Mouse (Mus musculus) retina, postnatal 7 days (tissue): Measurements from ENCODE around the gene Ubxn10.

Experiments used
- DNase-seq: peaks from one replicate; pipeline ENCODE4 v3.0.0-alpha.2; 2012; ENCODE audit warnings: low read depth, low spot score

Gene Ubxn10

DNA sequence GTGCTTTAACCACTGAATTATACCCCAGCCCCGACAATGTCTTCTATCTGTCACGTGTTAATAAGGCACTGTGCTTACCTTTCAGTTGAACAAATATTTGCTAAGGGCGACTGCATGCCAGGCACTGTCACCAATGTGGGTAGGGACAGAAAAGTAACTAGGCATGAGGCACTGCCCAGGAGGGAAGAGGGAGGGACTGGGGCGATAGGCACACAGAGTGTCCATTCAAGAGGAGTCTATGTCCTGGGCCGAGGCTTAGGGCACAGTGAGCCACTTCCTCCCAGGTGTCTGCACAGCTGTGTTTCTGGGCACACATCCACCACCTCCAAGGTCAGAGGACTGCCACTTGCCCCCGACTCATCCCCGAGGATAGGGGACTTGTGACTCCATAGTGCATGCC lies at the start of gene Ubxn10:
TSS of gene Ubxn10 (minus strand) at position 137 of the 400 bp plus-strand sequence.
- DNase-seq, result no peak

DNA sequence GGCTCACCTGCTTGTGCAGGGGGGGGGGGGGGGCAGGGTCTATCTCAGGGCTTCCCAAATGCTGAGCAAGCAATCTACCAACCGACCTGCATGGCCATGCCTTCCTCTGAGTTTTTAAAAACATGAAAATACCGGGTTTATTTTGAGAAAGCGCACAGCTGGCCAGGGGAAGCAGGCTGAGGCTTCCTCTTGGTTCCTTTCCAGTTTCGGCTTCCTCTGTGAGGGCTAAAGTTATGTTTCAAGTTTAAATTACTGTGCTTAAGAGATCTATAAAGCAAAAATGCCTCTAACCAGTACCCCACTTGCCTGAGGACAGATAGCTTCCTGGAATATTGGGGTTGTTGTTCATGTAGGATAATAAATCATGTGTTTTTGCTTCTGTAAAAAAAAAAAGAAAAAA lies 49.2 kb upstream of the Ubxn10 start:
- no peak for DNase-seq

DNA sequence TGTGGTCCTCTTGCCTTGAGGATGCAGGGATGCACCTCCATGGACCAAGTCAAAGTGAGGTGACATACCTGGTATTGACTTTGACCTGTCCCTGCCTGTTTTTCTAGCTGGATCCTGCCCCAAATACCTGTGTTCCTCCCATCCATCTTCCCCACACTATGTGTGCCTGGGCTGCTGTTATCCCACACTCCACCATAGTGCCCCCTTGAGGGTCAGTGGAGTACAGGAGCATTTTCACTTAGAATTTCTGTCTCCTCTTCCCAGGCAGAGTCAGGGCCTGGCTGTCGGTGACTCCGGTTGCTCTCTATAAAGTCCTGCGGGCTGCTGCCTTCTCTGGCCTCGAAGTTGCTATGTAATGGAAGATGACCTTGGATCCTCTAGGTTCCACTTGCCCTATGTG lies 48.8 kb upstream of the Ubxn10 start:
- DNase-seq, result no peak

DNA sequence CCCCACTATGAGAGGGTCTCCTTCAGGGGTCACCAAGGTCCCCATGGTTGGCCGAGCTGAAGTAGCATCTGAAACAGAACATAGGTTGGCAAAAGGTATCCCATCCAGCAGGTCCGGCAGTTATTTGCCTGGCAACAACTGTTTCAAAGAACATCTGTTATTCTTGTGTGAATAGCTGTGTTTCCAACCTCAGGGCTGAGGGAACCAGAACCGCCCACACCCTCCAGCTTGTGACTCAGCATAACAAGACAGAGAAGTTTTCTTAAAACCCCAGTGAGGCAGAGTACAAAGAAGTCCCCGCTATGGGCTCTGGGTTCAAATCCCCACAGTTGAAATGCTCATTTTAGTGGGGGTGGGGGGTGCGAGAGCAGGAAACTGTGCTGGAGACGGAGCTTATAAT lies 45.1 kb upstream of the Ubxn10 start:
- DNase-seq, result no peak

DNA sequence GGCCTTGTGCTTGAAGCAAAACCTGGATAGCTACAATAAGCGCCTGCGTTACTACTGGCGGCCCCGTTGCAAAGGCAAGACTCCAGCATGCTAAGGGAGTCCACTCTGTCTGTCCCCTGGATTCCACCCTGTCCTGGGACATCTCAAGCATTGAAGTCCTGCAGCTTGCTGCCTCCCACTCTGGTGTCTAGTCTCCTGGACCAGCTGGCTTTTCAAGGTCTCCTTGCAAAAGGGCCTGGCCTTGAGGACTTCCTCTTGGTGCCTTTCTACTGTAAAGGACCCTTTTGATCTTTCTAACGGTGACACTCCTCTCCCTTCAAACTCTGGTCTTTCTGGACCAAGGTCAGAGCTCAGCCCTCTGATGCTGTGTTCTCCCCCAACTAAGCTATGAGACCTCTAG lies 43.3 kb upstream of the Ubxn10 start:
- DNase-seq, result no peak

DNA sequence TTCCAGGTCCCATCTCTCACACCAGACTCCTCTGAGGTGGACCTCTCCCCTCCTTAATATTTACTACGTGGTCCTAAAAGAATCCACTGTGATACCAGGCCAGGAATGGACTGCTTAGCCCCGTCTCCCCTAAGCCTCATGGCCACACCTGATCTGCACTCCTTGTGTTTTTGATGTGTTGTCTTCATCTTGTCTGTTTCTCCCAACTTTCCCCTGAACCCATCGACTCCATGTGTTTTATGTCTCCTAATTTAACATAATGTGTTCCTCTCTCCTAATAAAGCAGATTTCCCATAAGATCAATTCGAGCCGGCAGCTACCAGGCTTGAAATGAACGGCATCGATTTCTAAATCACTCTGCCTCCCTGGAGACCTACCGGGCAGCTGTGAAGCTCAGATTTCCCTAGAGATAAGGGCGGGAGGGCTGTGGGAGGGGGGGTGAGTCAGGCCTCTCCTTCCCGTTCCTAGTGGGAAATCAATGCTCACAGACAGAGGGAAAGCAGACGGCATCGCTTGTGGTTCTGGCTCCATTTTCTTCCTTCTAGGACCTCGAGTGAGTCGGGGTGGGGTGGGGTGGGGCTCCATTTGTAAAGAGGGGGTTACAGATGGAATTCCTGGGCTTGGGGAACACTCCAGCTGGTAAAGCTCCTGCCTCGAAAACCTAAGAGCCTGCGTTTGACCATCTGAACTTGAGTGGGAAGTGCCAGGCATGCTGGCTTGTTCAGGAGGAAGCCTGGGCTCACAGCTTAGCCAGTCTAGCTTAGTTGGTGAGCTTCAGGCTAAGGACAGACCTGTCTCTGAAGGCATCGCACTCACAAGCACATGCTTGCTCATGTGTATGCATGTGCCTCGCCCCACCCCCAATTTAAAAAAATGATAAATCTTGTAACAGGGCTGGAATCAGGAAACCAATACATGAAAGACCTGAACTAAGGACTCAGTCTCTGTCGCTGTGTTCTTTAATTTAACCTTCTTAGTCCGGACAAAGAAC lies 40.7 kb upstream of the Ubxn10 start:
- no peak for DNase-seq

DNA sequence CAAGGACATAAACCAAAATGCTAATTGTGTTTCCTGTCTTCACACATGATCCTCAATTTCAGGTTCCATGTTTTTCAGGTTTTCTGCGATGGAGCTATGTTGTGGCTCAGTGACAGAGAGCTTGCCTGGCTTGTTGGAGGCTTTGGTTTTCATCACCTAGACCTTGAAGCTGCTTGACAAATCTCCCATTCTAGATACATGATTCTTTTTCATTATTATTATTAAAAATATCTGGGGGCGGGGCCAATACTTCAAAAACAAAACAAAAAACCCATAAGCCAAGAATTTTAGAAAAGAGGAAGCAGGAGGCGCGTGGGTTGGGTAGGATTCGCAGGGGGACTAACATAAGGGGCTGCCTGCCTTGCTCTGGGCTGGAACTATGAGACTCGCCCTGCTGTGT lies 38.5 kb upstream of the Ubxn10 start, which contains the start of gene Pla2g2d:
TSS of gene Pla2g2d (plus strand) at position 301 of the 400 bp plus-strand sequence.
- no peak for DNase-seq

DNA sequence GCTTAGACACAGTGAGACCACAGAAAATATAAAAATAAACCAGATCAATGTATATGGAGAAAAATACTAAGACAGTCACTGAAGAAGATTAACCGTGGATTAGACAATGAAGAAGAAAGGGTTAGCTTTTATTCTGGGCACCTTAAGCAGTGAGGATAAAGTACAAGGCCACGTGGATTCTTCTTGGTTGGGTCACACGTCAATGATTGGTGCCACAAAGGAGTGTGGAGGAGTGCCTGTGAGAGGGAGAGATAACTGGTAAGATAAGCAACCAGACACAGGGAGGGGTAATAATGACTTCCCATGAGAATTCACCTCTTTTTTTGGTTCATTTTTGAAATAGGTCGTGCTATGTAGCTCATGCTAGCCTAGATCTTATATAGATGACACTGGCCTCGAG lies 35.4 kb upstream of the Ubxn10 start:
- DNase-seq, result no peak

DNA sequence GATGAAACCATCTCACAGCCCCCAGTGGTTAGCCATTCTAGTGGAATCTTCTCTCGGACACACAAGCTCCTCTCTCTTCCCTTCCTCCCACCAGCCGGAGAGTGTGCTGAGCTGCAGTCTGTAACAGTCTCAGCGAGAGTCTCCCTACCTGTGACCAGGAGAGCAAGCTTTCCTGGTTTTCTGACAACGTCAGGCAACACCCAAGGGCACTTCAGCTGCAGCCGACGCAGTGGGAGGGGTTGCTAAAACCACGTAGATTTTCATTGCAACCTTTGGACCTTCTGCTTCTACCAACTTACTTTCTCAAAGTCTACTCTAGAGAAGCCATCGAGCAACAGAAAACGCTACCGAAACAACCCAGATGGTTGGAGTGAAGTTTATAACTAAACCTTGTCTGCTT lies 35.0 kb upstream of the Ubxn10 start:
- DNase-seq, result no peak

DNA sequence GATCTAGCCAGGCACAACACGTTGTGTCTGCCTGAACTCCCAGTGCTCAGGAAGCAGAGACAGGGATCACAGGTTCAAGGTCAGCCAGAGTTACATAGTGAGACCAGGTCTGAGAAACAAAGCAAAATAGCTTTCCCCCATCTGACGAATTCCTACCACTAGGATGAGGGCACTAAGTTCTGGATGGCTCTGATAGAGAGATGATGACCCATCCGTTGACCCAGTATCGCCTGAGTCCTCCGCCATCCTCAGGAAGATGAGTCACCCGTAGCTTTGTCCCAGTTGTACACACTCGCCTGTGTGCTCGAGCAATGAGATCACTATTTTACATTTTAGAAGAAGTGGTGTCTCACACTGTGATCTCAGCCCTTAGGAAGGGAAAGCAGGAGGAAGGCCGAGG lies 25.3 kb upstream of the Ubxn10 start:
- DNase-seq, result no peak

DNA sequence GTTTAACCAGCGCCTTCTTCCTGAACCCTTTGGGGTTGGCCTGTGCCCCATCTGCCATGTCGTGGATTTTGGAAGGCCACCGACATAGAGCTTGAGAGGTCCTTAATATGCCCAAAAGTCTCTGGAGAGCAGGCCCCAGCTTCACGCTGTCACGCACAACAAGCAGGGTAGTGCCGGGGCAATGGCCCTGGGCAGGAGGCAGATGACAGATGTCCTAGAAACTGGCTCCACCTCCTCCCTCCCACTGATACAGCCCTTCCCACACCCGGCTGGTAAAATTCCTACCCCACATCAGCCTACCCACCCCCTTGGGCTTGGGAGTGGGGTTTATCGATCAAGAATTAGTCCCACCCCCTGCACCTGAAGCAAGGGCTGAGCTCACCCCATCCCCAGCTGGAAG lies 20.4 kb upstream of the Ubxn10 start, which contains the start of gene Pla2g2f:
TSS of gene Pla2g2f (minus strand) at position 211 of the 400 bp plus-strand sequence.
- no peak for DNase-seq

DNA sequence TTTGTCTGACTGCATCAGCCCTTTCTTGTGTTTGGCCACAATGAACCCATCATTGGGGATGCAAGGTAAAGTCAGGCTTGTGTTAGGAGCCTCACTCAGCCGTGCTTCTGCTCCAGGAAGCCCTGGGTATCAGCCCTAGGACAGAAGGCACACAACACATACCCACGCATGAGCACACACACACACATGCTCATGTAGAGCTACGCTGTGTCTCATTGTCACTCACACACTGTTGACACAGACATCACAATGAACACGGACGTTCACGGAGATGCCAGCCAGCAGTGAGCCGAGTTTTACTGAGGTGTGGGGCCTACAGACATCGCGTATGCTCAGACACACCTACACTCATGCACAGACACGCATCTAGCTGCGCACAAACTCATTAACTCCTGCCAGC lies 19.0 kb upstream of the Ubxn10 start:
- DNase-seq, result no peak

DNA sequence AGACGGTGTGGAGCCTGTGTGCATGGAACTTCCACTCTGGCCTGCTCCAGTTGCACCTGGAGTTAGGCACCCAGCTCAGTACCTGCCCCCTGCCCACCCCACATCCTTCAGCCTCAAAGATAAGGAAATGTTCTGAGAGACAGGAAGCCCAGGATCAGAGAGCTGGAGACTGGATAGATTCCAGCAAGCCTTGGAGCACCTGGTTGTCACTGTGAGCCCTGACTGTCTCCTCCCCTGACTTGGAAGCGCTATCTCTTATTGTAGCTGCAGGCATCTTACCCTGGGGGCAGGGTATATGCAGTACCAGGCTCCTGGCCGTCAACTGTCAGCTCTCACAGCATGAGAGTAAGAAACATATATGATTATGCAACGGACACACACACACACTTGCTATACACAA lies 18.5 kb upstream of the Ubxn10 start:
- no peak for DNase-seq

DNA sequence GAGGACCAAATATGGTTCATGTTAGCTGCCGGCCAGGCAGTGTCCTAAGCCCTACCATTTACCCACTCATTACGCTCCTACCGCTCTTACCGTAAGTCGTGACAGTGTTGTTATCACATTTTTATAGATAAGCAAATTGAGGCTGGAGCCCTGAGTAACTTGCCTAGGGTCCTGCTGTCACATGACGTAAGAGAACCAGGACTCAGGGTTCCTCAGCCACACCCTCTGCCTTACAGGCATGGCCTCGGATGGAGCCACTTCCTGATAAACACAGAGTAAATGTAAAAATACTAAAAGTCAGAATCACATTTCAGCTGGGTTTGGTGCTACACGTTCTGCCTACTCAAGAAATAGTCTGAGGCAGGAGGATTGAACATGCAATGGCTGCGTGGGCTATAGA lies 17.5 kb upstream of the Ubxn10 start:
- DNase-seq, result no peak

DNA sequence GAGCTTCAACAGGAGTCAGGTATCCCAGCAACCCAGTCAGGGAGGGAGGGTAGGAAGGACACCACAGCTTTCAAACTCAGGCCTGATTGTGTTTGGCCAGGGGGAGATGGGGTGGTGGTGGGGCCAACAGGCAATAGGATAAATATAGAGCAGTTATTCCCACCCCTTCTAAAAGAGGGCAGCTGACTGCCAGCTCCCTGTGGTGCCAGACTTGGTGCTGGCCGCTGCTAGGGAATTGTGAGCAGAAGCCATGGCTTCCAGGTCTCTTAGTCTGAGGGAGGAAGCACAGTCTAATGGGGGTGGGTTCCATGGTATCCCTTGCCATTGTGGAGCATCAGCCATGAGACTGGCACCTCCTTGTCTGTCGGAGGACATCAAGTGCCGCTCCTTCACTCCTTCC lies 16.6 kb upstream of the Ubxn10 start:
- DNase-seq, result no peak

DNA sequence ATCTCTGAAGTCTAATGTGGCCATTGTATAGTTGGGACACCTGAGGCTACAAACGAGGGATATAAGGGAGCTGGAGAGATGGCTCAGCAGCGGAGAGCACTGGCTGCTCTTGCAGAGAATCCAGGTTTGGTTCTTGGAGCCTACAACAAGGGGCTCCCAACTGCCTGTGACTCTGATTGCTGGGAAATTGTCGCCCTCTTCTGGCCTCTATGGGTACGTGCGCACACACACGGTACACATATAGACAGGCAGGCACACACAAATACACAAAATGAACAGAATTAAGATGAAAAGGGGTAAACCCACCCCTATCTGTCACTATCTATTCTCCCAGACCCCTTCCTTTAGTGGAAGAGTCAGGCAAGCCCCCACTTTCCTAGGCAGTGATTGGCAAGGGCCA lies 15.6 kb upstream of the Ubxn10 start:
- no peak for DNase-seq

DNA sequence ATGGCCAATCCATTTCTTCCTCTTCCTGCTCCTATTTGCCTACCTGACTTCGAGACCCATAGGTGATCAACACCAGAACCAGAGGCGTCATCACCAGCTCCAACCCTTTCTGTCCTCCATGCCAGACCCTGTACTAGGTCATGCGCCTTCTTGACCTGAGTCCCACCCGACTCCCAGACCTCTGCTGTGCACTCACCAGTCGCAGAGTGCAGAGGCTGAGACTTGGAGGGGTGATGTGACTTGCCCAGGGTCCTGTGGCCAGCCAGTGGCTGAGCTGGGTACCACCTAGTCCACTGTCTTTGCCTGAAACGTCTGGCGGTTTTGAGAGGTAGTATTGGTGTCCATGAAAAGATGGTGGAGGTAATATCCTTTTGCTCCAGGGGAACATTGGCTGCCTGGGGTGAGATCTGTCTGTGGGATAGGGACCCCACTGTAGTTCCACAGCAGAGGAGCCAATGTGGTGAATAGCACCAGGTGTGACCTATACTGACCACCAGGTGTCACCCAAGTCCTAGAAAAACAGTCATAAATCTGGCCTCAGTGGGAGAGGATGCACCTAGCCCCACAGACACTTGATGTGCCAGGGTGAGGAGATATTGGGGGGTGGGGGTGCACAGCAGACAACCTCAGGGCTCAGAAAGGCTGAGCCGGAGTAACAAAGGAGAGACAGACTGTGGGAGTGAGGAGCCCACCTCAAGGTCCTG lies 11.6 kb upstream of the Ubxn10 start:
- DNase-seq, result peak; percentile 46

DNA sequence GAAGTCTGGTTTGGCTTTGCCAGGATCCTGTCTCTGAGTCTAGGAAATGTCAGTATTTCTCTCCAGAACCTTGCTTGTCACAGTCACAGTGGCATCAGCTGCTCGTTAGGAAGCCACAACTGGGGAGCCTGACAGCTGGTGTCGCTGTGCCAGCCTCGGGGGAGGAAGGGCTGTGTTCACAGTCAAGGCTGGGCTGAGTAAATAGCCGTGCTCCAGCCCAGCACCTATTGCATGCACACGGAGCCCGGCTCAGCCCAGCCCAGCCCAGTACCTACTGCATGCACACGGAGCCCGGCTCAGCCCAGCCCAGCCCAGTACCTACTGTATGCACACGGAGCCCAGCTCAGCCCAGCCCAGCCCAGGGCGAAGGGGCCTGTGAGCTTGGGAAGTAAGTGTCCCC lies 10.9 kb upstream of the Ubxn10 start:
- DNase-seq, result no peak

DNA sequence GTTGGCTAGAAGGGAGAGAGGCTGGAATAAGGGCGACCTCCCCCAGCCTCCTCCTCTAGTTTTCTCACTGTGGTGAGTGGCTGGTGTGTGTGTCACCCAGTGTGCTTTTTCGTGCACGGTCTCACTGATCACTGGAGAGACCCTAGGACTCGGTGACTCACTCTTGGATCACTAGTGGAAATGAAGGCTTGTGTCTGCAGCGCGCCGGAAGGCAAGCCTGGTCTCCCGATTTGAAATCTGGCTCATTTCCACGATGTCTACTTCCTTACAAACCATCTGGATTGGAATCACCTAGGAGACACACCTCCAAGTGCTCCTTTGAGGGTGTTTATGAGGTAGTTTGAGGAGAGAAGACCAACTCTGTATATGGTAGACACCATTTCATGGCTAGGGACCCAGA lies 9.9 kb upstream of the Ubxn10 start:
- DNase-seq, result no peak

DNA sequence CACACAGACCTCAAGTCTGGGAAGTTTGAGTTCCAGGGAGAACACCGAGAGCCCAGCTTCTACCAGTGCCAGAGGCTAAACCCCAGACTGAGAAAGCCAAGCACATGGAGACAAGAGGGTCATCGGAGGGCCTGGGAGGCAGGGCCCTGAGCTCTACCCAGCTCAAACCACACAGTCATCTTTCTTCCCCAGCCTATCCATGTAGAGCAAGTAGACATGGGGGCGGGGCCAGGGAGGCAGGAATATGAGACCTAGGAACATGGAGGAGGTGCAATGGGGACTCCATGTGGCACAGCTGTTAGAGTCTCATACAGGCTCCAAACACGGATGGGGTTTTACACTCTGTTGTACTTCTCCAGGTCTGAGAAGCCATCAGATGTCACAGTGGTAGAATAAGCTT lies 8.9 kb upstream of the Ubxn10 start:
- DNase-seq, result no peak

DNA sequence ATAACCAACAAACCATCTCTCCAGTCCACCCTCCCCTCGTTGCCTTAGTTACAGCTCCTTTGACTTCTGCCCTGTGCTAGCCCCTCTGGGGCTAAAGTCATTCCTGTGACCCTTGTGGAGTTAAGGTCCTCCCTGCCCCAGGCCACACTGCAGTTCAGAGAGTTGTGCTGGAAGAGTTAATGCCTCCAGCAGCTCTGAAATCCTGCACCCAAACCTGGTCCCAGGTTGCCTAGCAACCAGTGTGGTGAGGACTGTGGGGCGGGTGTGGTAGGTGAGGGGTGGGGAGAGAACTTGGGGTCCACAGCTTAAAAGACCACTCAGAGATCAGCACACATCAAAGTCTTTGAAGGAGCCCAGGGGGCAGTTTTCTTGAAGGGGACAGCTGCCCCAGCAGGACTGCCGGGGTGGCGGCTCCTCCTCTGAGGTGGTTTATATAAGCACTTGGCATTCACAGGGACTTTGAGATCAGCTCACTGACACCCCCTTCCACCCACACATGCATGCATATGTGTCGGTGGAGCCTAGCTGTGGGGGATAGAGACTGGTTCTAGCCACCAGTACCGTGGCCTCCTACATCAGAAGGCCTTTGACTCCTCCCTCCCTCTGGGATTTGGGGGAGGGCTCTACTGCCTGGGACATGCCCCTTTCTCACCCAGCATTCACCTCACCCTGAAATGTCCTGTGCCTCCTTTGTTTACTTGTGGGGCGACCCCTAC lies 2.3 kb upstream of the Ubxn10 start:
- no peak for DNase-seq

DNA sequence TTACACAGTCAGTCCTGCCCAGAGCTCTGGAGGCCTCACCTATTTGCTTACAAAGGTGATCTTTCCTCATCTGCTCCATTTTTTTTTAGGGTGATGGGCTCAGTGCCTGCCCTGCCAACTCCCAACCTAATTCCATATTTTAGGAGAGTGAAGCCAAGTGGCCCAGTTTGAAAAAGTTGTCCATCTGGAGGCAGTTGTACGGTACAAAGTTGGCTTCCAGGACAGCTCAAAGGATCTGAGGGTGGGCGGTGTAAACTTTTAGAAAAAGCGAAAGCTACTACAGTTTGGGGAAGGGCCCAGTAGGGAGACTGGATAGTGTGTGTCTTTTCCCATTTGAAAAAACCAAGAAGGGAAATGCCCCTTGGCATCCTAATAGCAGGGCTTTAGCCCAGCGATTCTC lies 2.1 kb downstream of the Ubxn10 start:
- no peak for DNase-seq
